Mouse (Mus musculus) hindbrain, embryonic 11.5 days (tissue): ENCODE results near the gene Srebf1. TPM values are rescaled to one million over a fixed set of nuclear protein-coding genes. Genes with fewer than 3 reads are reported as not detected.
A peak's percentile ranks its signal among the peaks of the same experiment; 100 is the strongest.

Experiments used
- ATAC-seq: fragments of 200-750 bp; cut with Nextera tagmentation; 2 replicates; pipeline ENCODE4 v1.8.0; 2017; ENCODE audit warnings: mild to moderate bottlenecking, moderate TSS enrichment, moderate library complexity; ENCODE audit not compliant: low FRiP score
- DNase-seq: peaks from one replicate; pipeline ENCODE4 v3.0.0-alpha.2; 2015; ENCODE audit warnings: low spot score
- H3K27ac ChIP-seq: fragments of 300-500 bp; sonication (generic); 2 replicates; pipeline ENCODE4 v1.5.1; 2014; ENCODE audit warnings: mild to moderate bottlenecking, low read depth, low read length
- H3K27me3 ChIP-seq: fragments of 300-500 bp; sonication (generic); 2 replicates; pipeline ENCODE4 v1.6.1; 2014; ENCODE audit warnings: mild to moderate bottlenecking, low read length, moderate library complexity, mixed read lengths; ENCODE audit not compliant: control insufficient read depth, insufficient read depth
- H3K36me3 ChIP-seq: fragments of 300-500 bp; sonication (generic); 2 replicates; pipeline ENCODE4 v1.6.1; 2014; ENCODE audit warnings: mild to moderate bottlenecking, low read length, moderate library complexity, mixed read lengths; ENCODE audit not compliant: control insufficient read depth, insufficient read depth
- H3K4me1 ChIP-seq: fragments of 300-500 bp; sonication (generic); replicated peaks from 2 replicates; pipeline ENCODE4 v1.6.1; 2014; ENCODE audit warnings: low read length, mixed read lengths; ENCODE audit not compliant: control insufficient read depth, insufficient read depth
- H3K4me2 ChIP-seq: fragments of 300-500 bp; sonication (generic); replicated peaks from 2 replicates; pipeline ENCODE4 v1.6.1; 2014; ENCODE audit warnings: mild to moderate bottlenecking, low read depth, low read length
- H3K4me3 ChIP-seq: fragments of 300-500 bp; sonication (generic); 2 replicates; pipeline ENCODE4 v1.5.1; 2014; ENCODE audit warnings: low read depth, low read length
- H3K9ac ChIP-seq: fragments of 300-500 bp; sonication (generic); 2 replicates; pipeline ENCODE4 v1.6.1; 2014; ENCODE audit warnings: low read depth, low read length
- H3K9me3 ChIP-seq: fragments of 300-500 bp; sonication (generic); 2 replicates; pipeline ENCODE4 v1.6.1; 2016; ENCODE audit warnings: low read length; ENCODE audit not compliant: control insufficient read depth
- WGBS: fragments of 180-500 bp; shearing (Covaris S2); extraction: QIAGEN DNeasy Blood & Tissue Kit; methylation state at CpG from one replicate; pipeline ENCODE4 v1.1.7; 2014; 5-methylcytosine and 5-hydroxymethylcytosine counted together
- polyA plus RNA-seq: library from polyadenylated mRNA; unstranded; fragments of >200 nt; fragmentation: Nextera tagmentation; extraction: Ambion mirVana; gene quantifications from 2 replicates; pipeline ENCODE4 v1.2.1, GENCODE M21; 2014

Gene Srebf1
- polyA plus RNA-seq, 1 experiment from 2014 or later, result 40.4 TPM

DNA sequence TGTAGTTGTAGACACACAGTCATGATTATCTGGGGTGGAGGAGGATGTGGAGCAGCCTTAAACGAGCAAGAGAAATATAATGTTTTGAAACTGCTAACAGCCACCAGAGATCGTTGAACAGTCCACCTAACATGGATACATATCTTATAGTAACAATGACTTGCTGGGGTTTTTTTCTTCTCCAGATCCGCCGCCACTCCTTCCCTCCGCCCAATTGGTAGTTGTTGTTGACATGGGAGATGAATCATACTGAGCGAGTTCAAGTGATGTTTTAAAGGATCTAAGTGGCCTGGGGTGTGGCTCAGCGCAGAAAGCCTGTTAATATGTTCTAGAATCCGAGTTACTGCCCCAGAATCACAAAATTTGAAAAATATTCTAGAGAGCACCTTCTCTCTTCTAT, 2.8 kb downstream of the Srebf1 start:
- Histone ChIP-seq H3K9me3 (no peaks in the 10 kb centered on the region), H3K27ac (no peak overlapping the region), H3K9ac (peak overlapping the region; percentile 67), H3K27me3 (no peaks in the 10 kb centered on the region), H3K4me3 (peak overlapping the region; percentile 60), H3K36me3 (no peaks in the 10 kb centered on the region), H3K4me2 (peak overlapping the region; percentile 55), H3K4me1 (0 out of 2 replicates have a peak, but pooled peaks cover 4% of the 10 kb centered on the region)
- ATAC-seq, result no peak
- WGBS, result 55% methylated on average over 8 of the region's 8 CpGs
- DNase-seq, result no peak

- DNase-seq, result no peak
- Histone ChIP-seq H3K9ac (no peak overlapping the region), H3K4me1 (0 out of 2 replicates have a peak, but pooled peaks cover 4% of the 10 kb centered on the region), H3K36me3 (no peaks in the 10 kb centered on the region), H3K27ac (no peak overlapping the region), H3K4me3 (no peak overlapping the region), H3K27me3 (no peaks in the 10 kb centered on the region), H3K9me3 (no peaks in the 10 kb centered on the region), H3K4me2 (no peak overlapping the region)
- no peak for ATAC-seq
- 91% methylated on average over 7 of the region's 7 CpGs for WGBS
Observed at GRCm38 (mm10) chr11:60217467-60217866, 4.9 kb downstream of the Srebf1 start.

GRCm38 (mm10) chr11:60216671-60217070, 5.7 kb downstream of the Srebf1 start:
- Histone ChIP-seq H3K27ac (no peak overlapping the region), H3K9ac (no peak overlapping the region), H3K27me3 (no peaks in the 10 kb centered on the region), H3K9me3 (no peaks in the 10 kb centered on the region), H3K4me2 (no peak overlapping the region), H3K36me3 (no peaks in the 10 kb centered on the region), H3K4me3 (no peak overlapping the region), H3K4me1 (0 out of 2 replicates have a peak, but pooled peaks cover 4% of the 10 kb centered on the region)
- DNase-seq, result no peak
- 93% methylated on average over 1 of the region's 1 CpGs for WGBS
- no peak for ATAC-seq

DNA sequence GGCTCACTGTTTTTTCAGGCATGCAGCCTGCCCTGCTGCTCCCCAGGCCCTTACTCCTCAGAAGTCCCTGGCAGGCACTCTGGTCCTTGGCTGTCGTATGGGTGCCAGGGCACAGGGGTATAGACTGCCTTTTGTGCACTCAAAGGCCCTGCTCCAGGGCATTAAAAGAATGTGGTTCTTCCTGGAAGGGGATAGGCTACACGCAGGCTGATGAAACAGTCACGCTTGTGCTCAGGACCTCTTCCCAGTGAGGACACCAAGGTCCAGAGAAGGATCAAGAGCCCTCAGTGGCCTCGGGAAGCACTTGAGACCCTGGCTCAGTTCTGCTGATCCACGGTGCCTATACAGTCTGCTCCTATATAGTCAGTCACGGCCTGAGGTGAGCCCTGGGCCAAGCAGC, 9.1 kb downstream of the Srebf1 start:
- H3K4me2 ChIP-seq, result no peak overlapping the region
- no peaks in the 10 kb centered on the region for H3K36me3 ChIP-seq
- H3K27me3 ChIP-seq, result no peaks in the 10 kb centered on the region
- ATAC-seq (no peak), DNase-seq (no peak)
- H3K27ac ChIP-seq, result no peak overlapping the region
- 72% methylated on average over 6 of the region's 6 CpGs for WGBS
- H3K9ac ChIP-seq, result no peak overlapping the region
- H3K9me3 ChIP-seq, result no peaks in the 10 kb centered on the region
- no peak overlapping the region for H3K4me3 ChIP-seq
- H3K4me1 ChIP-seq, result peaks cover 24% of the 10 kb centered on the region

- Histone ChIP-seq H3K9me3 (no peaks in the 10 kb centered on the region), H3K4me2 (no peak overlapping the region), H3K4me3 (no peak overlapping the region), H3K27ac (no peak overlapping the region), H3K4me1 (peaks cover 27% of the 10 kb centered on the region), H3K27me3 (no peaks in the 10 kb centered on the region), H3K36me3 (no peaks in the 10 kb centered on the region), H3K9ac (no peak overlapping the region)
- DNase-seq (no peak), ATAC-seq (no peak)
- 55% methylated on average over 12 of the region's 12 CpGs for WGBS
Observed at GRCm38 (mm10) chr11:60211761-60212160, 10.6 kb downstream of the Srebf1 start.

GRCm38 (mm10) chr11:60211152-60211551, 11.2 kb downstream of the Srebf1 start:
- 64% methylated on average over 3 of the region's 3 CpGs for WGBS
- H3K27ac ChIP-seq, result no peak overlapping the region
- H3K4me3 ChIP-seq, result no peak overlapping the region
- H3K36me3 ChIP-seq, result no peaks in the 10 kb centered on the region
- H3K4me2 ChIP-seq, result no peak overlapping the region
- peaks cover 27% of the 10 kb centered on the region for H3K4me1 ChIP-seq
- DNase-seq (peak; percentile 33), ATAC-seq (no peak)
- no peaks in the 10 kb centered on the region for H3K9me3 ChIP-seq
- no peaks in the 10 kb centered on the region for H3K27me3 ChIP-seq
- H3K9ac ChIP-seq, result no peak overlapping the region

GRCm38 (mm10) chr11:60210305-60210724, 12.1 kb downstream of the Srebf1 start:
- no peaks in the 10 kb centered on the region for H3K9me3 ChIP-seq
- H3K36me3 ChIP-seq, result no peaks in the 10 kb centered on the region
- H3K4me1 ChIP-seq, result peaks cover 27% of the 10 kb centered on the region
- under 1% methylated on average over 38 of the region's 47 CpGs for WGBS
- H3K9ac ChIP-seq, result peak overlapping the region; percentile 65
- DNase-seq, result peak; percentile 96
- peak overlapping the region; percentile 49 for H3K4me3 ChIP-seq
- ATAC-seq, result peak; percentile 90
- H3K27me3 ChIP-seq, result no peaks in the 10 kb centered on the region
- H3K27ac ChIP-seq, result peak overlapping the region; percentile 71
- H3K4me2 ChIP-seq, result peak overlapping the region; percentile 78

GRCm38 (mm10) chr11:60209933-60210249, 12.5 kb downstream of the Srebf1 start:
- H3K4me1 ChIP-seq, result peaks cover 27% of the 10 kb centered on the region
- DNase-seq, result no peak
- 4% methylated on average over 2 of the region's 2 CpGs for WGBS
- peak overlapping the region; percentile 78 for H3K4me2 ChIP-seq
- no peaks in the 10 kb centered on the region for H3K27me3 ChIP-seq
- H3K27ac ChIP-seq, result peak overlapping the region; percentile 71
- no peaks in the 10 kb centered on the region for H3K36me3 ChIP-seq
- H3K4me3 ChIP-seq, result peak overlapping the region; percentile 49
- no peak for ATAC-seq
- peak overlapping the region; percentile 65 for H3K9ac ChIP-seq
- no peaks in the 10 kb centered on the region for H3K9me3 ChIP-seq

GRCm38 (mm10) chr11:60209217-60209932, 13.0 kb downstream of the Srebf1 start:
- H3K27ac ChIP-seq, result peak overlapping the region; percentile 71
- peaks cover 27% of the 10 kb centered on the region for H3K4me1 ChIP-seq
- H3K36me3 ChIP-seq, result no peaks in the 10 kb centered on the region; the same call in 1 of the 2 replicates
- H3K4me3 ChIP-seq, result peak overlapping the region; percentile 49
- ATAC-seq (no peak), DNase-seq (peak; percentile 40)
- 67% methylated on average over 7 of the region's 7 CpGs for WGBS
- peak overlapping the region; percentile 78 for H3K4me2 ChIP-seq
- no peaks in the 10 kb centered on the region for H3K9me3 ChIP-seq
- peak overlapping the region; percentile 65 for H3K9ac ChIP-seq
- no peaks in the 10 kb centered on the region for H3K27me3 ChIP-seq
